Mouse (Mus musculus) left cerebral cortex, postnatal 4 days (tissue): ENCODE results near the gene Ndufa5. TPM values are rescaled to one million over a fixed set of nuclear protein-coding genes. Genes with fewer than 3 reads are reported as not detected.

Source experiments
- DNase-seq: peaks from one replicate; pipeline ENCODE4 v3.0.0-alpha.2; 2022
- intact Hi-C: fragments of 180-260 bp; cut with DNase I; formaldehyde crosslinking; loops from one replicate; pipeline ENCODE4 v1.15.1; 2025
- total RNA-seq, 2 experiments: library from RNA; stranded (reverse); gene quantifications; 2 replicates each; pipeline ENCODE4 v1.2.3; 2021

Gene Ndufa5
- total RNA-seq, 2 experiments from 2014 or later: 182 to 193 TPM

DNA sequence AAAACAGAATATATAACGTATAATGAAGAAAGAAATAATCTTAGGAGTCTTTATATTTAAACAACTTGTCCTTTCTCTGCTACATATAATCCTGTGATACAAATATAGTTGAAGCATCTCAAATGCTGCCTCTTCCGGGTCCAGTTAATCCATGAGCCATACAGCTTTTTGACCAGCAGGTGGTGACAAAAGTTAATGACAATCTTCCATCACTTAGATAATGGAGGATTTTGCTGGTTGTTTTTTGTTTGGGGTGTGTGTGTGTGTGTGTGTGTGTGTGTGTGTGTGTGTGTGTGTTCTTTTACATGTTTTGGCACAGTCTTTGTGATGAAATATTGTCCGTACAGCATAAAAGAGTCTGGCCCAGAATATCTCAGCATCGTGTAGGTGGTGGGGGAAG, 2.4 kb upstream of the Ndufa5 start:
- intact Hi-C loops: loop anchor here (5.0 kb wide), 1 partner anchor 87 kb away; no protein-coding TSS in a partner anchor

DNA sequence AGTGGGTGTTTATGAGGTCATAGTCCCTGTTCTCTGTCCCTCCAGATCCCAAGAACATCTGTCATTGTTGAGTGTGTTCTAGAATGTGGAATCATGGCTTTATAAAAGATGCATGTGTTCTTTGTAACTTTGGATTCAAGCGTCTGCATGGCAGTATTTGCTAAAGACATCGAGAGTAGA, 141 bp upstream of the Ndufa5 start, which contains the start of gene Asb15:
Asb15 (plus strand) TSS at position 81 of the 180 bp plus-strand sequence.
- DNase-seq: no peak
- intact Hi-C loops: loop anchor here (5.0 kb wide), 1 partner anchor 99 kb away; no protein-coding TSS in a partner anchor

More for the DNA sequence above, 2.4 kb upstream of the Ndufa5 start:
- peak; percentile 22 for DNase-seq

DNA sequence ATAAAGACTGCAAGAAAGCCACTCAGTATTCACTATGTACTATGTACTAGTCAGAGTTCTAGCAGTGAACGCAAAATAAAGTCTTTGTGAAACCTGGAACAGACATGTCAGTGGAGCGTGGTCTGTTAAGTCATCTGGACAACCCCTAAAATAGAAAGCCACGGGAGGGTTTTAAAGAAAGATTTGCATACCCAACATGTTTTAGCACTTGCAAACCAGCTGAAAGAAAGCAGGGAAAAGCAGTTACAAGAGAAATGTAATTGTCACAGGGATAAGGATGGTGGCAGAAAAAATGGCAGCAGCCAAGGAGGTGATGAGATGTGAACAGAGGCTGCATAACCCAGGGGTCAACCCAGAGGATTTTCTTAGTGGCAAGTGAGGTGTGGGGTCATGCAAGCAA, 2.1 kb downstream of the Ndufa5 start:
- intact Hi-C loops: loop anchor here (5.0 kb wide), 1 partner anchor 102 kb away; no protein-coding TSS in a partner anchor
- no peak for DNase-seq

DNA sequence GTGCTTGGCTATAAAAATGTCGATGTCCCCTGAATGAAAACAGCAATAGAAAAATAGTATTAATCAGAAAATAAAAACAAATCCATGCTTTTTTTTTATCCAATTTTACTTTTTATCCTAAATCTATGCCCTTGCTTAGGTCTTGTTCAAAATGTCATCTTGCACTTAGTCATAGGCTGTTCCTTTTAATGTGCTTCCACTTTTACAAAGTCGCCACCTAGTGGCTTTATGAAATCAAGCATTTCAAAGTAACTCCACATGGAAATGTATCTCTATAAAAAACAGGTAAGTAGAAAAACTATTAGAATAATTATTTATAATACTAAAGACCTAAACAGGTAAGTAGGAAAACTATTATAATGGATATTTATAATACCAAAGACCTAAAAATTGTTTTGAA, 11.6 kb downstream of the Ndufa5 start:
- no peak for DNase-seq
- intact Hi-C loops: loop anchor here (10.0 kb wide), 2 partner anchors 161 to 1021 kb away; no protein-coding TSS in a partner anchor

DNA sequence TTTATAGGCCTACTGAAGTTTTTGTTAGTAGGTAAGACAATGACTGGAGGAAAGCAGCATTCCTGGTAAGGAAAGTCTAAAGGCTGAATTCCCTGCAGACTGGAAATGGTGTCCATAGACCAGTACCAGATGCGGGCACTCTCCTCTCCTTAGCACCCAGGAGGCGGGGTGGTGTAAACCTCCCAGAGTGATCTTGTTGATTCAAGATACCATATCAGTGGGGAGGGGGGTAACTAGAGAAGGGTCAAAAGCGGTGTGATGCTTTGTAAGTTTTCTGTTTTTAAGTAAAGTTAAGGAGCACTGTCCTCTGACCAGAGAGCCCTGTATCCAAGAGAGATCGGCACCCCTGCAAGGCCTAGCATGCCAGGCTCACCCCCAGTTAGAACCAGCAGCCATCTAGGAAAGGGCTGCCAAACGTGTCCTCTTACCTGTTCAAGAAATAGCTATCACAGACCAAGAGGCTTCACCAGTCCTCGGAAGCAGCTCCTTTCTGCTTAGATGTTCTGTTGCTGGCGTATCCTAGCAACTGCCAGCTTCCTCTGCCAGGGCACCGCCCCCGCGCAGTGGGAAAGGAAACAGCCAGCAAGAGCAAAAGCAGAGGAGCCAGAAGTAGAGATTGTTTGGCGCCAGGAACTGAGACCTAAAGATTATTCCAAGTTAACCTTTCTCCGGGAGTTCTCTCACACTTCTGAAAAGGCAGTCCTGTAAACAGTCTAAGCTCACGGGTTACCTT, 13.1 kb downstream of the Ndufa5 start, which contains the start of gene Iqub:
Iqub (minus strand) TSS at position 516 of the 733 bp plus-strand sequence.
- peak; percentile 79 for DNase-seq
- intact Hi-C loops: loop anchor here (10.0 kb wide), 2 partner anchors 160 to 1020 kb away; no protein-coding TSS in a partner anchor

DNA sequence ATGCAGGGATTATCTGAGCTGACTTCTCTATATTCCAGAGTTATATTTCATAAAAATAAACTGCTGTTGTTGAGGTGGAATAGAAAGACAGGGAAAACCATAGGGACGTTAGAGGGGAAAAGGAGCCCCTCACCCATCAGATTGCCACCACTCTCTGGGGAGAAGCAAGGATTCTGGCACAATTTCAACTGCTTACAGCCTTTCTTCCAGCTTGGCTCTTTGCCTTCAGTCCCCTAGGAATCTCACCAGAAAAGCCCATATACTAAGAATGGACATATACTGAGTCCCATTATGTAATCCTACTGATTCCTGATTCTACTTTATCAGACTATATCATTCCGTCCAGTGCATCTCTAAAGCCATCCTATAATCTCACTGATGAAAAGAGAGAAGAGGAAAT, 23.7 kb downstream of the Ndufa5 start:
- intact Hi-C loops: no loop called here
- peak; percentile 11 for DNase-seq

DNA sequence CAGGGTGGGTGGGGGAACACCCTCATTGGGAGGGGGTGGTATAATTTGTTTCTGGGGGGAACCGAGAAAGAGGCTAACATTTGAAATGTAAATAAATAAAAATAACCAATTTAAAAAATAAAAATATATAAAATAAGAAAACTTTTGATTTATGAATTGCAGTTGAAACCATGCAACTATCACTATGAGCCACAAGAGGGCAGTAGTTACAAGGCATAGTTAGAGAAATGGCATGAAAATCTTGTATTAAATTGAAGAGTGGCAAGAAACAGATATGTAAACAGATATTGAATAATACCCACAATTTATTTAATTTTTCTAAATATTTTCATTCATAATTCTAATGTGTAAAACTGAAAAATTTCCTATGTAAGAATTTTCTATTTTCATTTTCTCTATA, 37.5 kb downstream of the Ndufa5 start:
- no peak for DNase-seq
- intact Hi-C loops: no loop called here

DNA sequence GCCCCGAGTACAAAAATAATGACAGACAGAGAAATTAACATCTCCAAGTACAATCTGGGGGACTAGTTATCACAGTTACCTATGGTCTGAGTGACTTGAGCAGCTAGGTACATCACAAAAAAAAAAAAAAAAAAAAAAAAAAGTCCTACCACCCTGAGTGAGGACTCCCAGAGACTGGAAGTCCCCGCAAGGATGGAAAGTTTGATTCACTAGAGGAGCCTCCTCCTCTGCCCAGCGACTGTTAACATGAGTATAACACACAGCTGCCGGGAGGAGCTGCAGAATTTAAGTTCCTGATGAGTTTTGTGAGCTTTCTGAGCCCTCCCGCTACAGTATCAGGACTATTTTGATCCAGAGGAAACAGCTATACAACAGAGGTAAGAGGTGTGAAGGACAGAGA, 41.3 kb downstream of the Ndufa5 start:
- no peak for DNase-seq
- intact Hi-C loops: no loop called here

DNA sequence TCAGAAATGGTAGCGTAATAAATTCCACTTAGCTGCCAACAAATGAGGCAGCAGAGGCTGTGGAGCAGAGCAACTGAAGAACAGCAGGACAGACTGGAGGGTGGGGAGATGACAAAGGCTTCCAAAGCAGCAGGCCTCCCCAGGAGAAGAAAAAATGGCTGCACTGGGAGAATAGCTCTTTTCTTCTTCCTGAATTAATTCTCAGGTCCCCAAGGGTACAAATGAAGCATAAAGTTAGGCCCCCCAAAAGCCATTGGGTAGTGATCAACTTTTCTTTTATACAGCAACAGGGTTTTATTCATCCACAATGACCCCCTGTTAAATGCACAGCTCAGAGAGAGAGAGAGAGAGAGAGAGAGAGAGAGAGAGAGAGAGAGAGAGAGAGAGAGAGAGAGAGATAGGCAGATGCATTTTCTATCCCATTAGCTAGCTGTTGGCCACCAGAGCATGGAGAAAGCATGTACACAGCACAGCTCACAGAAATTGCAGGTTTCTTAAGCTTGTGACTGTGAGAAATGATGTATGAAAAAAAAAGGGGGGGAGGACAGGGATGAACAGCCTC, 57.2 kb downstream of the Ndufa5 start:
- intact Hi-C loops: no loop called here
- DNase-seq: no peak

DNA sequence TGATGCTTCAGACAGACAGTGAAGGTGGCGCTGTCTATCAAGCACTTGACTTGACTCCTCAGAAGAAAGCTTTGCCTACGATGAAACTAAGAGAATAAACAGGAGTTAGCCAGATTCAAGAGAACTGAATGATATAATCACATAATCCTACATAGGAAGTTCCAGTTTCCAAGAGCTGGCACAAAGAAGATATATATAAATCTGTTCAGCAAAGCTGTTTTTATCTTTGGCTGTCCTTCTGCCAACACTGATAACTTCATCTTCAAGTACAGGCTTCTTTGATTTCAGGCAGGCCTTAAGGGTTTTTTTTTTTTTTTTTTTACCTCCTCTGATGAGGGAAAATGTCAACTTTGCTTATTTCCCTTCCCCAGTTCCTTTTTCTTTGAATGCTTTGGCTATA, 57.7 kb downstream of the Ndufa5 start:
- no peak for DNase-seq
- intact Hi-C loops: no loop called here

Other genes with a start within 250 kb of the Ndufa5 start
- under 1 TPM; 0.50 to 0.54 TPM for gene Iqub, start 12.9 kb downstream of the Ndufa5 start, total RNA-seq
- not detected for gene Asb15, start 131 bp upstream of the Ndufa5 start, total RNA-seq
- gene Lmod2, start 69.7 kb upstream of the Ndufa5 start, total RNA-seq: not detected
- gene Wasl, start 137.0 kb upstream of the Ndufa5 start, total RNA-seq: 10 to 100 TPM; 44.0 to 44.3 TPM
- gene Hyal6, start 205.2 kb upstream of the Ndufa5 start, total RNA-seq: not detected
- gene Hyal4, start 220.3 kb upstream of the Ndufa5 start, total RNA-seq: not detected